Mouse (Mus musculus) MEL (cell line): ENCODE measurements around the gene Spdye4b. TPM values are rescaled to one million over a fixed set of nuclear protein-coding genes. Genes with fewer than 3 reads are reported as not detected.
A peak's percentile ranks its signal among the peaks of the same experiment; 100 is the strongest.

ENCODE experiments used
- DNase-seq: peaks from one replicate; pipeline ENCODE4 v3.0.0; 2011; ENCODE audit warnings: low read depth, low spot score
- H3K27ac ChIP-seq: 2 replicates; pipeline ENCODE4 v1.5.1; 2012; ENCODE audit warnings: low read depth, mild to moderate bottlenecking, control low read depth, low read length, moderate library complexity; ENCODE audit not compliant: control insufficient read depth
- H3K27me3 ChIP-seq, 2 experiments: fragments of 150-350 bp in 1 of 2; sonication (generic) in 1 of 2; 2 replicates each; pipeline ENCODE4 v1.6.1; 2012; ENCODE audit warnings: low read length in 2 of 2, mild to moderate bottlenecking in 2 of 2, improper control_type of control experiment in 1 of 2, moderate library complexity in 1 of 2; ENCODE audit not compliant: insufficient read depth in 2 of 2, control insufficient read depth in 1 of 2
- H3K36me3 ChIP-seq, 2 experiments: 2 replicates each; pipeline ENCODE4 v1.6.1; 2012 to 2014; ENCODE audit warnings: low read length in 2 of 2, improper control_type of control experiment in 1 of 2, inconsistent platforms in 1 of 2, mild to moderate bottlenecking in 1 of 2; ENCODE audit not compliant: insufficient read depth in 2 of 2, control insufficient read depth in 1 of 2
- H3K4me1 ChIP-seq, 2 experiments: fragments of 150-350 bp in 1 of 2; sonication (generic) in 1 of 2; 2 replicates each; pipeline ENCODE4 v1.6.1; 2012; ENCODE audit warnings: low read length in 2 of 2, improper control_type of control experiment in 1 of 2, mild to moderate bottlenecking in 1 of 2; ENCODE audit not compliant: insufficient read depth in 2 of 2, control insufficient read depth in 1 of 2
- H3K4me3 ChIP-seq, 2 experiments: fragments of 150-350 bp in 1 of 2; sonication (generic) in 1 of 2; 2 replicates each; pipeline ENCODE4 v1.5.1; 2012; ENCODE audit warnings: low read depth in 2 of 2, low read length in 2 of 2, mild to moderate bottlenecking in 2 of 2, moderate library complexity in 2 of 2, control low read depth in 1 of 2, improper control_type of control experiment in 1 of 2; ENCODE audit not compliant: control insufficient read depth in 1 of 2, insufficient read depth in 1 of 2
- H3K79me2 ChIP-seq: 2 replicates; pipeline ENCODE4 v1.6.1; 2012; ENCODE audit warnings: mild to moderate bottlenecking, low read length, moderate library complexity; ENCODE audit not compliant: control insufficient read depth, poor library complexity, insufficient read depth
- H3K9ac ChIP-seq: 2 replicates; pipeline ENCODE4 v1.6.1; 2012; ENCODE audit warnings: low read depth, mild to moderate bottlenecking, control low read depth, low read length, moderate library complexity; ENCODE audit not compliant: control insufficient read depth, poor library complexity, severe bottlenecking
- H3K9me3 ChIP-seq: fragments of 150-350 bp; sonication (generic); replicated peaks from 2 replicates; pipeline ENCODE4 v1.6.1; 2012; ENCODE audit warnings: mild to moderate bottlenecking, low read length, improper control_type of control experiment, moderate library complexity; ENCODE audit not compliant: insufficient read depth
- BHLHE40 ChIP-seq: IDR thresholded peaks from 2 replicates; pipeline ENCODE4 v1.6.1; 2012; ENCODE audit warnings: low read depth, mild to moderate bottlenecking, inconsistent platforms, low read length, improper control_type of control experiment, borderline replicate concordance
- CHD1 ChIP-seq: IDR thresholded peaks from 2 replicates; pipeline ENCODE4 v1.6.1; 2012; ENCODE audit warnings: low read depth, mild to moderate bottlenecking, inconsistent platforms, low read length, improper control_type of control experiment
- E2F4 ChIP-seq: IDR thresholded peaks from 2 replicates; pipeline ENCODE4 v1.6.1; 2011; ENCODE audit warnings: low read depth, low read length, improper control_type of control experiment, borderline replicate concordance
- EP300 ChIP-seq, 2 experiments: IDR thresholded peaks; 2 replicates each; pipeline ENCODE4 v1.6.1; 2011; ENCODE audit warnings: improper control_type of control experiment in 2 of 2, low read length in 2 of 2, low read depth in 1 of 2, mild to moderate bottlenecking in 1 of 2
- GATA1 ChIP-seq: IDR thresholded peaks from 2 replicates; pipeline ENCODE4 v1.6.1; 2011; ENCODE audit warnings: low read depth, low read length, improper control_type of control experiment
- HCFC1 ChIP-seq: IDR thresholded peaks from 2 replicates; pipeline ENCODE4 v1.6.1; 2012; ENCODE audit warnings: low read depth, mild to moderate bottlenecking, inconsistent platforms, low read length, improper control_type of control experiment, moderate library complexity
- MAX ChIP-seq: IDR thresholded peaks from 2 replicates; pipeline ENCODE4 v1.6.1; 2011; ENCODE audit warnings: low read length, improper control_type of control experiment
- MEF2A ChIP-seq: IDR thresholded peaks from 2 replicates; pipeline ENCODE4 v1.6.1; 2014; ENCODE audit warnings: low read depth, mild to moderate bottlenecking, inconsistent platforms, low read length, improper control_type of control experiment; ENCODE audit not compliant: poor library complexity, insufficient replicate concordance, severe bottlenecking; ENCODE audit errors: extremely low read depth
- MXI1 ChIP-seq: IDR thresholded peaks from 2 replicates; pipeline ENCODE4 v1.6.1; 2011; ENCODE audit warnings: mild to moderate bottlenecking, low read depth, low read length, improper control_type of control experiment
- POLR2A ChIP-seq, 2 experiments: IDR thresholded peaks; 2 replicates each; pipeline ENCODE4 v1.6.1; 2011 to 2012; ENCODE audit warnings: low read length in 2 of 2, mild to moderate bottlenecking in 2 of 2, control low read depth in 1 of 2, improper control_type of control experiment in 1 of 2, low read depth in 1 of 2, moderate library complexity in 1 of 2; ENCODE audit not compliant: control insufficient read depth in 1 of 2, insufficient read depth in 1 of 2, poor library complexity in 1 of 2
- POLR2AphosphoS2 ChIP-seq: IDR thresholded peaks from 2 replicates; pipeline ENCODE4 v1.6.1; 2011; ENCODE audit warnings: low read length, improper control_type of control experiment
- POLR2AphosphoS5 ChIP-seq: IDR thresholded peaks from 2 replicates; pipeline ENCODE4 v1.6.1; 2012; ENCODE audit warnings: low read depth, borderline replicate concordance, mild to moderate bottlenecking, inconsistent platforms, low read length, moderate library complexity, mixed read lengths
- TAL1 ChIP-seq: IDR thresholded peaks from 2 replicates; pipeline ENCODE4 v1.6.1; 2012; ENCODE audit warnings: mild to moderate bottlenecking, inconsistent platforms, low read length, moderate library complexity, mixed read lengths
- TCF12 ChIP-seq: IDR thresholded peaks from 2 replicates; pipeline ENCODE4 v1.6.1; 2014; ENCODE audit warnings: low read depth, mild to moderate bottlenecking, inconsistent platforms, low read length, improper control_type of control experiment, moderate library complexity
- USF1 ChIP-seq: IDR thresholded peaks from 2 replicates; pipeline ENCODE4 v1.6.1; 2014; ENCODE audit warnings: low read depth, mild to moderate bottlenecking, inconsistent platforms, low read length, improper control_type of control experiment, moderate library complexity
- USF2 ChIP-seq, 2 experiments: IDR thresholded peaks; 2 replicates each; pipeline ENCODE4 v1.6.1; 2011 to 2012; ENCODE audit warnings: improper control_type of control experiment in 2 of 2, low read length in 2 of 2, borderline replicate concordance in 1 of 2, inconsistent platforms in 1 of 2, low read depth in 1 of 2, mild to moderate bottlenecking in 1 of 2; ENCODE audit not compliant: insufficient read depth in 1 of 2
- ZC3H11A ChIP-seq: IDR thresholded peaks from 2 replicates; pipeline ENCODE4 v1.6.1; 2012; ENCODE audit warnings: low read depth, mild to moderate bottlenecking, inconsistent platforms, low read length, improper control_type of control experiment
- ZMIZ1 ChIP-seq: IDR thresholded peaks from 2 replicates; pipeline ENCODE4 v1.6.1; 2012; ENCODE audit warnings: low read depth, mild to moderate bottlenecking, inconsistent platforms, low read length, improper control_type of control experiment, moderate library complexity
- polyA plus RNA-seq, 2 experiments: library from polyadenylated mRNA; stranded (reverse) in 1 of 2; unstranded in 1 of 2; fragments of >175 nt in 1 of 2; fragments of >200 nt in 1 of 2; gene quantifications; 2 replicates each; pipeline versions ENCODE4 v1.2.1 to v1.2.4; 2012; ENCODE audit warnings: low replicate concordance in 2 of 2, low read depth in 1 of 2; ENCODE audit not compliant: insufficient read length in 2 of 2, insufficient read depth in 1 of 2, missing spikeins in 1 of 2
- total RNA-seq: library from RNA; depleted of rRNA; stranded (reverse); fragments of 300-350 nt; gene quantifications from 2 replicates; pipeline ENCODE4 v1.2.3, GENCODE M21; 2012

Spdye4b gene
- total and polyA plus RNA-seq, 3 experiments, result not detected

DNA sequence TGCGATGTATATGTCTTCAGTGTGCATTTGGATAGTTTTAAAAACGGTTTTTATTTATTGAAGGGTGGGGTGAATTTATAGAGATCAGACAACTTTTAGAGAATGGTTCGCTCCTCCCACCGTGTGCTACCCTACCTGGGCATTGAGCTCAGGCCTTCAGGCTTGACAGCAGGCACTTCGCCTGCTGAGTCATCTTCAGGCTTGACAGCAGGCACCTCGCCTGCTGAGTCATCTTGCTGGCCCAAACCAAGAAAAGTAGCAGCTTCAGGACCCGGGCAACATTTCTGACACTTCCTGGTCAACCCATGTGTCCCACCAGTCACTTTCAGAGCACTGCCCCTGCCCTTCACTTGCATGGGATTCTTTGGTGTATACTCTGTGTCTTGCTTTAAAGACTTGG, 45.8 kb upstream of the Spdye4b start:
- Histone ChIP-seq H3K9me3 (no peaks in the 10 kb centered on the region), H3K4me3 (no peak overlapping the region), H3K36me3 (peaks cover 0 to 14% of the 10 kb centered on the region in 2 experiments; a peak in 2 of 4 replicates), H3K27me3 (no peaks in the 10 kb centered on the region), H3K27ac (no peak overlapping the region), H3K79me2 (no peaks in the 10 kb centered on the region), H3K4me1 (peaks cover 2 to 12% of the 10 kb centered on the region in 2 experiments; a peak in 2 of 4 replicates), H3K9ac (no peak overlapping the region)
- TF ChIP-seq TCF12, result no peak
- no peak for TF ChIP-seq ZMIZ1
- no peak for TF ChIP-seq POLR2A (IDR thresholded peaks at IDR 0.05; ENCODE audit: control insufficient read depth in 1 of 2, insufficient read depth in 1 of 2, low read depth in 1 of 2, low read length in 2 of 2, poor library complexity in 1 of 2)
- TF ChIP-seq MEF2A, result no peak
- peak; percentile 56 for DNase-seq

- Histone ChIP-seq H3K27me3 (no peaks in the 10 kb centered on the region), H3K9me3 (no peaks in the 10 kb centered on the region), H3K27ac (no peak overlapping the region), H3K4me3 (no peak overlapping the region), H3K36me3 (peaks cover 0 to 11% of the 10 kb centered on the region in 2 experiments; a peak in 2 of 4 replicates), H3K79me2 (no peaks in the 10 kb centered on the region), H3K9ac (no peak overlapping the region), H3K4me1 (peaks cover 0 to 9% of the 10 kb centered on the region in 2 experiments; a peak in 2 of 4 replicates)
- DNase-seq, result no peak
- no peak for TF ChIP-seq TCF12
These were observed 43.2 kb upstream of the Spdye4b start for GRCm38 (mm10) chr5:143137580-143137979.

DNA sequence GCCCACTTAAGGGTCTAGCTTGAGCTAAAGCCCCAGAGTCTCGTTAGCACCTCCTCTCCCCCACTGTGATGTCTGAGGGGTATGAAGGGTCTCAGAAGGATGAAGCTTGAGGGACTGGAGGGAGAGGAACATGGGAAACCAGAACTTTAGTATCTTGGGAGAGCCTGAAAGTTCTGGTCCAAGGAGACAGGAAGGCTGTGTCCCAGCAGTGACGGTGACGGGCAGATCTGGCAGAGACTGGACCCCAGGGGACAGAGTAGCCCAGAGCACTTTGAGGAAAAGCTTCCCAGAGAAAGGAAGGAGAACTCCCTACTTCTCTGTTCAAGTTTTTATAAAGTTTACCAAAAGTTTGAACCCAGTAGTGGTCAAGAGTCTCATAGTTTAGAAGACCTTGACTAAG, 33.3 kb upstream of the Spdye4b start, which contains the start of gene Olfr718-ps1:
Olfr718-ps1 (minus strand) TSS at position 101 of the 400 bp plus-strand sequence.
- H3K4me1 ChIP-seq, result no peaks in the 10 kb centered on the region
- no peak within 1 kb of the TSS for H3K4me3 ChIP-seq
- DNase-seq, result no peak
- no peak within 1 kb of the TSS for H3K9ac ChIP-seq
- H3K9me3 ChIP-seq, result no peaks in the 10 kb centered on the region
- no peaks in the 10 kb centered on the region for H3K36me3 ChIP-seq
- TF ChIP-seq E2F4 (no peak), POLR2A (IDR thresholded peaks at IDR 0.05; ENCODE audit: control insufficient read depth in 1 of 2, insufficient read depth in 1 of 2, low read depth in 1 of 2, low read length in 2 of 2, poor library complexity in 1 of 2) (no peak), GATA1 (no peak), MXI1 (no peak), EP300 (IDR thresholded peaks at IDR 0.05; ENCODE audit: low read depth in 1 of 2, low read length in 2 of 2) (no peak), HCFC1 (no peak), POLR2AphosphoS5 (no peak), TCF12 (no peak), USF2 (IDR thresholded peaks at IDR 0.05; ENCODE audit: borderline replicate concordance in 1 of 2, insufficient read depth in 1 of 2, low read depth in 1 of 2, low read length in 2 of 2) (no peak), TAL1 (no peak), POLR2AphosphoS2 (no peak), BHLHE40 (no peak), ZC3H11A (no peak), CHD1 (no peak), MAX (no peak), USF1 (no peak)
- H3K27ac ChIP-seq, result no peak within 1 kb of the TSS
- no peaks in the 10 kb centered on the region; a peak in 1 of 4 replicates for H3K27me3 ChIP-seq
- H3K79me2 ChIP-seq, result no peaks in the 10 kb centered on the region
